Mouse (Mus musculus) frontal cortex, postnatal 25 days (tissue): Measurements from ENCODE around the gene Acrv1.
"Not testable (repeated sequence)": the region's sequence is repeated elsewhere in the genome, so short reads cannot be mapped to it uniquely, and the experiment has no call there.

Experiments used
- DNase-seq, 2 experiments: peaks; one replicate each; pipeline ENCODE4 v3.0.0; 2022; ENCODE audit warnings: low spot score in 2 of 2

Acrv1 gene

DNA sequence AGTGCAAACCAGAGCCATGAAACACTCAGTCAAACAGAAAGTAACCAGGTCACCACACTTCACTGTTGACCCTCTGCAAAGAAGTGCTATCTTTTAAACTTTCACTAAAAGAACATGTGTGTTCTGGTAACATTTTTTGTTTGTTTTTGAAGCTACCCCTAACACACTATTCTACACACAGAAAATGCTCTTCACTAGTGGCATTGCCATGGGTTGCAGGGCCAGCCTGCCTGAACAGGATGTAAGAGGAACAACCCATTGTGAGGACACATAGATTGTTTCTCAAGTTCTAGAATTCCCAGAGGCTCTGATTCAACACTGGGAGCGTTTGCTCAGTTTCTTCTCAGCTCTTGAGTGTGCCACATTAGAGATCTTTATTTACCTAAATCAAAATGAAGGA, at the start of gene Acrv1:
Gene Acrv1 (plus strand): TSS at position 301 of the 400 bp plus-strand sequence.
- DNase-seq, result no peak

DNA sequence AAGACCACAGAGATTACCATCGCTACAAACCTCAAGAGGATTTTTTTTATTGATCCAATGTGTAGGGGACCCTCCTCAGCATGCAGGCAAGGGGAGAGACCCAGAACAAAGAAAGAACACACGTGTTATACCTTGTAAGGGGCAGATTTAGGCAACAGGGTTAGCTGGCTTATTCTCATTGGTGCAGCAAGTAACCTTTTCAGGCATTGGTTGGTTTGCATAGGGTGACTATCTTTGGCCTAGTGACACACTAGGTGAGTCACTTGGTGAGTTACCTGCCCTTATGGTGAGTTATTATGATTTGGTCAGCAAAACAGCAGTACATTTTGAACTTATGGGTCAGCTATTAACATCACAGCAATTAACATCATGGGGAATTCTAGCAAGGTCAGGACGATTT, 49.7 kb upstream of the Acrv1 start, which contains the start of gene A630095E13Rik:
Gene A630095E13Rik (minus strand): TSS at position 101 of the 400 bp plus-strand sequence.
- DNase-seq, result not testable (repeated sequence)

DNA sequence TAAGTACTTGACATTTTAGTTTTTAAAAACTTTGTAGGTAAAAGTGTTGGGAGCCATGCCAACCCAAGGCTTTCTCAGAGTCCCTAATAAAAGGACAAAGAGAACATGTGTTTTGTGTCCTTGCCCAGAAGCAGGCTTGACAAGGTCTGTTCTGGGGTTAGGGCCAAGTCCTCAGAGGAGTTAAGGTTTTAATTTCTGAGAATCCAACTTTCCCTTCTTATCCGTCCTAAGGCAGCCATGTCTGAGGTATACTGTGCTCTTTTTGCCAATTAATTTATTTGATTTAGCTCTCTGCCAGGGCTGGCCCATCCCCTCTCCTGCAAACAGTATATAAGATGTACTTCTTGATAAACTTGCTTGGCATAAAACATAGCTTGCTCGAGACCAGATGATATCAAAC, 11.6 kb upstream of the Acrv1 start:
- DNase-seq, result no peak

DNA sequence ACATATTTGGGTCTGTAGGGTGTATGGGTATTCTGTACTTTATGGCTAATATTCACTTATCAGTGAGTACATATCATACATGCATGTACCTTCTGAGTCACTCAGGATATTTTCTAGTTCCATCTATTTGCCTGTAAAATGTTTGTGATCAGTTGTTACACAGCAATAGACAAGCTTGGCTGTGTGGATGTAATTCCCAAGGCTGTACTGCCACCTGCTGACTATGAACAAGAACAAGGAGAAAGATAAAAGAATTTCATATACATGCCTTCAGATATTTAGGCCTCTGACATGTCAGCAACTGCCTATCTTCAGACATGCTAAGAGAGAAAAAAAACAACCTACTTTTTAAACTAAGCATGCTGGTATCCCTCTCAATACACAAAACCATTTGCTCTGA, 5.7 kb upstream of the Acrv1 start:
- no peak for DNase-seq

DNA sequence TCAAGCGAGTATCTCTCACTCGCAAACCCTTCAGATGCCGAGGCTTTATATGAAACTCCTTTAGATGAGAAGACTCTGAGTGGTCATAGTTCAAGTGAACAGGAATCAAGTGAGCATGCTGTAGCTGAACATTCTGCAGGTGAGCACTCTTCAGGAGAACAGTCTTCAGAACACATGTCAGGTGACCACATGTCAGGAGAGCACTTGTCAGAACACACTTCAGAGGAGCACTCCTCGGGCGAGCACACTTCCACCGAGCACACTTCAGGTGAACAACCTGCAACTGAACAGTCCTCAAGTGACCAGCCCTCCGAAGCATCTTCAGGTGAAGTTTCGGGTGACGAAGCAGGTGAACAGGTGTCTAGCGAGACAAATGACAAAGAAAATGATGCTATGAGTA, 1.3 kb downstream of the Acrv1 start:
- no peak for DNase-seq

DNA sequence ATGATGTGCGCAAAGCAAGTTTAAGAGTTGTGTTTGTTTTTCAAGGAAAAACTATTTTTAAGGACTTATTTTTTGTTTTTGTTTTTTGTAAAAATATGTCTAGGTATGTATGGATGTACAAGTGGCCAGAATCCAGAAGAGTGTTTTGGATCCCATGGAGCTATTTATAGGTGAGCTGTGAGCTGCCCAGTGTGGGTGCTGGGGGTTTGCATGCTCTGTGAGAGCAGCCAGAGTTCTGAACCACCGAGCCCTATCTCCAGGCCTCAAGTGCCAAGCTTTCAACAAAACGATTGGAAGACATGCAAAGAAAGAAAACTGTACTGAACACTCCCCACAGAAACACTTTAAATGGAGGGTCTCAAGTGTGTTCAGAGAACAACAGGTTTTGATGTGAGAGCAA, 12.9 kb downstream of the Acrv1 start:
- no peak for DNase-seq

DNA sequence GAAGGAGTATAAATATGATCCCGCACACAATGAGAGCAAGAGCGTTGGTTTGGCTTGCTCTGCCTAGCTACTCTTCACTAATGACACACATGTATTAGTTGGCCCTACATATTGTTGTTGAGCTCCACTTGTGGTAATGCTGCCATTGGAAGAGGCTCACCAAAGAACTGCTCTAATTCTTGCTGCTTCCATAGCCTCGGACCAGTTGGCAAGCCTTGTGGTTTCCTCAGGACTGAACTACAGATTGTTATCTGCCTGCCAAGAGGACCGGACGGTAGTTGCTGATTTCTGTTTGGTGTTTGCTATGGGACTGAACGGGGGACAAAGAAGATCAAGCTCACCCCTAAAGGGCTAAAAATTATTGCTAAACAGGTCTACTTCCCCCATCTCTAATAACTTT, 14.3 kb downstream of the Acrv1 start:
- DNase-seq, result no peak

DNA sequence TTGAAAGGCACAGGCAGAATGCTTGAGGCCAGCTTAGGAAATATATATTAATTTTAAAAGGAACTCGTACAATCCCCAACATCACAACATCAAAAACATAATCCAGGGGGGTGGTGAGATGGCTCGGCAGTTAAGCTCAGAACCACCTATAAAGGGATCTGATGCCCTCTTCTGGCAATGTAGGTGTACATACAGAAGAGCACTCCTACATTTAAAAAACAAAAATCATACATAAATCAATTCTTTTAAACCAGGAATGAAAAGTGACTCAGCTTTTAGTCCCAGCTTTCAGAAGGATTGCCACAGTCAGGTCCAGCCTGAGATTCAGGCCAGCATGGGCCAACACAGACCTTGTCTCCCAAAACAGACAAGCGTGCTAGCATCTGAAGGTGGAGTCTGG, 23.6 kb downstream of the Acrv1 start:
- DNase-seq, result no peak

DNA sequence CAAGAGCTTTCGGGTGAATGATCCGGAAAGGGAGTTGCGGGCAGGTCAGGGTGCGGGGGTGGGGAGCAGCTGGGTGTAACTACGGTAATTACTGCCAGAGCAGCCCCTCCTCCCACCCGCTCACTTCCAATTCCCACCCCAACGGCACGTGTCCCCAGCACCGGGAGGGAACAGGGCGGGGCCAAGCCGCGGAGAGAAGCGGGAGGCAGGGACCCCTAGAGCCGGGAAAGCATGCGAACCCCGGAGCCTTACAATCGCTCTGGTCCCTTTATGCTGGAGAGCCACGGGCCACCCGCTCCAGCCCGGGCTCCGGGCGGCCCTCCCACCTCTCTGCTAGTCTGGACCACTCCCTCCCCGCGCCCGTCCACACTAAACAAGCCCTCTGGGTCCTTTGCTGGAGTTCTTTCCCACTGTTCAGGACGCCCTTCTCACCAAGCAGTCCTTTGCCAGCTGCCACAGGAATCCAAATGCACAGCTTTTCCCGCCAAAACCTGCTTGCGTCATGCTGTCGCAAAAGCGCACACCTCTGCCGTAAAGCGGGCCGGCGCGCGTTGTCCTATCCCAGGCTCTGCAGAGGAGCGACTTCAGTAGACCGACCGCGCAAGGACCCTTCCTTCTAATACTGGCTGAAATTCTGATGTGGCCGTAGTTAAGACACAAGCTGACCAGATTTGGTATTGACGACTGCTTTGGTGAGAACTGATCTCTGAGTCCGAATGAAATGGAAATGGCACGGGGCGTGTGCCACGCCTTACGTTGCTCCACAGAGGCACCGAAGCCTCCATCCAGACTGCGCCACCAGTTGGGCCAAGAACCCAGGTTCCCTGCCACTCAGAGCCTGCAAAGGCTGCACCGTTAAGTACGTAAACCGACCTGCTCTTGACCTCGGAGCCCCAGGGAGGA, 33.4 kb downstream of the Acrv1 start:
- peak; percentile 87 for DNase-seq

DNA sequence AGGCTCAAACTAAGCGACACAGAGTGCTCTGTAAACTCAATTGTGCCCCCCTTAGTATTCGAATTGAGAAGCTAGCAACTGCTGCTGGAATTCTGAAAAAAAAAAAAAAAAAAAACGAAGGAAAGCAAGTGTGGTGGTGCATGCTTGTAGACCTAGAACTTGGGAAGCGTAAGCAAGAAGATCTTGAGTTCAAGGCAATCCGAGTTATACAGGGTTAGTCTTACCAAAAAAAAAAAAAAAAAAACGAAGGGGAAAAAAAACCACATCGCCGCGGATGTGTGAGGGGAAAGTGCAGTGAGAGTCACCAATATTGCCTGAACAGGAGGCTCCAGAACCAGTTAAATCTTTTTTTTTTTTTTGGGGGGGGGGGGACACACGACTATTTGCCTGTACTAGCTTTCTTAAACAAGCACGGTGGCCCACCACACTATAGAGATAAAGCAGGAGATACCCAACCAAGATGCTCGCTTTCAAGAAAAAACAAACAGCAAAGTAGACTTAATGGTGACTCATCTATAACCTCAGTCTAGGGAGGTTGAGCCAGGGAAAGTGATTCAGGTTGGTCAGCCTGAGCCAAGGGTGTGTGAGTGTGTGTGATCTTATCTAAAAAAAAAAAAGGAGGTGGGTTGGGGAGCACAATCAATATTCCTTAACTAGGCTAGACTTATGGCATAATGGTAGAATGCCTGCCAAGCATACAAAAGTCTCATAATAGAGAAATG, 34.2 kb downstream of the Acrv1 start, which contains the start of gene Chek1:
Gene Chek1 (minus strand): TSS at position 32 of the 722 bp plus-strand sequence.
- no peak for DNase-seq
